Mouse (Mus musculus) lung, postnatal 0 days (tissue): ENCODE measurements around the gene Ppfia3. TPM values are rescaled to one million over a fixed set of nuclear protein-coding genes. Genes with fewer than 3 reads are reported as not detected.

Experiments used
- ATAC-seq: fragments of 200-750 bp; cut with Nextera tagmentation; 2 replicates; pipeline ENCODE4 v1.8.0; 2017; ENCODE audit warnings: moderate library complexity
- DNase-seq: peaks from one replicate; pipeline ENCODE4 v3.0.0-alpha.2; 2016; ENCODE audit warnings: low spot score
- H3K27ac ChIP-seq: fragments of 300-500 bp; sonication (generic); 2 replicates; pipeline ENCODE4 v1.5.1; 2014; ENCODE audit warnings: antibody characterized with exemption, mild to moderate bottlenecking, low read length, mixed read lengths
- H3K27me3 ChIP-seq: fragments of 300-500 bp; sonication (generic); replicated peaks from 2 replicates; pipeline ENCODE4 v1.6.1; 2014; ENCODE audit warnings: low read length, mixed read lengths; ENCODE audit not compliant: insufficient read depth
- H3K36me3 ChIP-seq: fragments of 300-500 bp; sonication (generic); 2 replicates; pipeline ENCODE4 v1.6.1; 2014; ENCODE audit warnings: low read length, mixed read lengths; ENCODE audit not compliant: insufficient read depth
- H3K4me1 ChIP-seq: fragments of 300-500 bp; sonication (generic); 2 replicates; pipeline ENCODE4 v1.6.1; 2014; ENCODE audit warnings: antibody characterized with exemption, low read depth, low read length, mixed read lengths; ENCODE audit not compliant: insufficient read depth
- H3K4me2 ChIP-seq: fragments of 300-500 bp; sonication (generic); replicated peaks from 2 replicates; pipeline ENCODE4 v1.6.1; 2014; ENCODE audit warnings: low read depth, mild to moderate bottlenecking, low read length, moderate library complexity, mixed read lengths
- H3K4me3 ChIP-seq: fragments of 300-500 bp; sonication (generic); 2 replicates; pipeline ENCODE4 v1.5.1; 2014; ENCODE audit warnings: low read depth, low read length
- H3K9ac ChIP-seq: fragments of 300-500 bp; sonication (generic); replicated peaks from 2 replicates; pipeline ENCODE4 v1.6.1; 2014; ENCODE audit warnings: low read depth, mild to moderate bottlenecking
- H3K9me3 ChIP-seq: fragments of 300-500 bp; sonication (generic); 2 replicates; pipeline ENCODE4 v1.6.1; 2016; ENCODE audit warnings: low read length, mixed read lengths
- CTCF ChIP-seq: IDR thresholded peaks from 2 replicates; pipeline ENCODE4 v1.5.1; 2016; ENCODE audit warnings: antibody characterized with exemption, mild to moderate bottlenecking
- EP300 ChIP-seq: IDR thresholded peaks from 2 replicates; pipeline ENCODE4 v1.6.1; 2016; ENCODE audit warnings: antibody characterized with exemption, mild to moderate bottlenecking, control low read depth
- WGBS: fragments of 180-500 bp; shearing (Covaris S2); extraction: QIAGEN DNeasy Blood & Tissue Kit; methylation state at CpG from one replicate; pipeline ENCODE4 v1.1.7; 2014; 5-methylcytosine and 5-hydroxymethylcytosine counted together
- polyA plus RNA-seq: library from polyadenylated mRNA; unstranded; fragments of >200 nt; fragmentation: Nextera tagmentation; extraction: Ambion mirVana; gene quantifications from 2 replicates; pipeline ENCODE4 v1.2.1, GENCODE M21; 2015

The Ppfia3 gene
- polyA plus RNA-seq, 1 experiment from 2014 or later = 1.8 TPM

DNA sequence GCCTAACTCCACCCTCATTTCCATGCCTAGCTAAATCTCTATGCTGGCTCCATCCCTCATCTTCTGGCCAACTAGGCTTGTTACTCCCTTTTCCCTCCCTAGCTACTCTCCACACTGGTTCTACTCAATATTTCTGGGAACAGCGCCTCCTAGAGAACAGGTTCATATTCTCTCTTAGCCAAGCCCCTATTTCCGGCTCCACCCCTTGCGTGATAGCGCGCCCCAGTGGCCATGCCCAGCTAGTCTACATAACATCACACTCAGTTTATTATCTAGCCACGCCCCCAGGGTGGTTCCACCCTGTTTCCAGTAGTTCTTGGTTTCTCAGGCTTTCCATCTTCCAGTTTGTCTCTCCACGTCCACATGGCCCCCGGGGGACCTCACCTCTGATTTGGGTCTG is 25.5 kb downstream of the Ppfia3 start:
- 7% methylated on average over 8 of the region's 8 CpGs for WGBS
- DNase-seq (peak; percentile 97), ATAC-seq (peak; percentile 78)
- Histone ChIP-seq H3K27me3 (no peaks in the 10 kb centered on the region), H3K4me3 (no peak overlapping the region), H3K27ac (no peak overlapping the region), H3K36me3 (no peaks in the 10 kb centered on the region), H3K4me2 (peak overlapping the region; percentile 87), H3K4me1 (peaks cover 14% of the 10 kb centered on the region; the same call in 1 of the 2 replicates), H3K9ac (no peak overlapping the region), H3K9me3 (no peaks in the 10 kb centered on the region)
- TF ChIP-seq EP300 = 0 out of 2 replicates have a peak, but pooled peaks have one; percentile 17
- TF ChIP-seq CTCF = peak; percentile 96

DNA sequence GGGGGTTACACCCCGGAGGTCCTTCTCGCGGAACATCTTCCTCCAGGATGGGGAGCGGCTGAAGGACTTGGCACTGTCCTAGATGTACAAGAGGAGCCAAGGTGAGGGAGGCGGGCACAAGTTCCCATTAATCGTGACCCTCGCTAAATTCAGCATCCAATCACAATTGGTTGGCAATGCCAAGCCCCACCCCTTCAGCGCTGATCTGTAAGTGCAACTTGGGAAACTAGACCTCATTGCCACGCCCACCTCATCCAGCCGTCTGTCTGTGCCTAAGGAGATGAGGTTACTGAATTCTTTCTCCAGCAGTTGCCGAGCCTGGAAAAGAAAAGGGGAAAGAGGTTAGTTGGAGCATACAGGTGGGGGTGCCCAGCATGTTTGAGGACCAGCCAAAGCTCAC is 26.1 kb downstream of the Ppfia3 start:
- Histone ChIP-seq H3K36me3 (no peaks in the 10 kb centered on the region), H3K27me3 (no peaks in the 10 kb centered on the region), H3K27ac (no peak overlapping the region), H3K4me1 (peaks cover 14% of the 10 kb centered on the region; the same call in 1 of the 2 replicates), H3K9ac (0 out of 2 replicates have a peak overlapping the region, but pooled peaks have one; percentile 3), H3K4me2 (peak overlapping the region; percentile 87), H3K4me3 (0 out of 2 replicates have a peak overlapping the region, but pooled peaks have one; percentile 48), H3K9me3 (no peaks in the 10 kb centered on the region)
- no peak for TF ChIP-seq CTCF
- TF ChIP-seq EP300 = no peak
- ATAC-seq (no peak), DNase-seq (peak; percentile 72)
- WGBS = 1% methylated on average over 11 of the region's 11 CpGs

DNA sequence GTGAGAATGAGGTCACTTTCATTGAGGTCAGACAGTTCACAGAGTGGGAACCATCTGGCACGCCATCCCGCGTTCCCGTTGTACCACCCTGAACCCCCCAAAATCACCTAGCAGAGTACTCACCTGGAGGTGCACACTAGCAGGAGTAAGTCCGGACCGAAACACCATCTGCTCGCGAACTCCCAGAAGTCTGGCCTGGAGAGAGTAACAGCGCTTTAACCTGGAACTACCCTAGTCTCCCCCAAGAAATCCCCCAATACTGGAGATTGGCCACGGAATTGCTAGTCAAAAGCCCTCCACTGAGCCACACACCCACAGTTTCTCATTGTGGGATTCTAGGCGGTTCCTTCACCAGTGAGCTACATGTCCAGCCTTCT is 26.8 kb downstream of the Ppfia3 start:
- DNase-seq = no peak
- H3K27ac ChIP-seq = no peak overlapping the region
- H3K9me3 ChIP-seq = no peaks in the 10 kb centered on the region
- 1% methylated on average over 11 of the region's 11 CpGs for WGBS
- H3K27me3 ChIP-seq = no peaks in the 10 kb centered on the region
- peak overlapping the region; percentile 87 for H3K4me2 ChIP-seq
- H3K36me3 ChIP-seq = no peaks in the 10 kb centered on the region
- H3K4me3 ChIP-seq = peak overlapping the region; percentile 48
- ATAC-seq = no peak
- peak overlapping the region; percentile 36; the same call in 1 of the 2 replicates for H3K9ac ChIP-seq
- H3K4me1 ChIP-seq = peaks cover 14% of the 10 kb centered on the region; the same call in 1 of the 2 replicates
- no peak for TF ChIP-seq CTCF
- no peak for TF ChIP-seq EP300

DNA sequence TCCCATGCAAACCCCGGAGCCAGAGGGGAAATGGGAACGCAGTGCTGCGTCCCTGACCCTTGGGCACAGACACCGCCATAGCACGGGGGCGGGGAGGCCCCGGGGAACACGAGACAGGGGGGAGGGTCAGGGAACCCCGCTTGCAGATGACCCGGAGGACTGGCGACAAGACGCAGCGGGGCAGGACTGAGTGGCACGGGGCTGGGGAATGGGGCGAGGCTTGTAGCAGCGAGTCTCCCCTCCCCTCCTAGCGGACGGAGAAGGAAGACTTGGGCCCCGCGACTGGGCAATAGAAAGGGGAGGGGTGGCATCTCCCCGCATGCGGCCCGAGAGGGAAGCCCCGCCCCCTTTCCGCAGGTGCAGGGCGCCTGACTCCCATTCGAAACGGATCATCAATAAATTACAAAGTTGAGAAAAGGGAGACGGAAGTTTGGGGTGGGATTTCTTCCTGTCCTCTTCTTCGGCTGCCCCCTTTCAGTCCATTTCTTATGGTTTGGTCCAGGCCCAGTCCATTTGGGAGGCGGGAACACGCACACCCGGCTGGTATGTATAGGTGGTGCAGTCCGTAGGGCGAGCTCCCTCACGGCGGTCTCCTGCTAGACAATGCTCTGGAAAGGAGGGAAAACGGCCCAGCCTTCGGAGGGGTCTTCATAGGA is 27.3 kb downstream of the Ppfia3 start:
- peak; percentile 81 for ATAC-seq
- peaks cover 14% of the 10 kb centered on the region; the same call in 1 of the 2 replicates for H3K4me1 ChIP-seq
- no peaks in the 10 kb centered on the region for H3K9me3 ChIP-seq
- peak overlapping the region; percentile 36 for H3K9ac ChIP-seq
- H3K27me3 ChIP-seq = no peaks in the 10 kb centered on the region
- H3K36me3 ChIP-seq = no peaks in the 10 kb centered on the region
- DNase-seq = peak; percentile 92
- TF ChIP-seq EP300 = no peak; the same call in 1 of the 2 replicates
- peak; percentile 68 for TF ChIP-seq CTCF
- H3K4me3 ChIP-seq = peak overlapping the region; percentile 48
- H3K4me2 ChIP-seq = peak overlapping the region; percentile 87
- peak overlapping the region; percentile 32; the same call in 1 of the 2 replicates for H3K27ac ChIP-seq
- under 1% methylated on average over 35 of the region's 39 CpGs for WGBS

DNA sequence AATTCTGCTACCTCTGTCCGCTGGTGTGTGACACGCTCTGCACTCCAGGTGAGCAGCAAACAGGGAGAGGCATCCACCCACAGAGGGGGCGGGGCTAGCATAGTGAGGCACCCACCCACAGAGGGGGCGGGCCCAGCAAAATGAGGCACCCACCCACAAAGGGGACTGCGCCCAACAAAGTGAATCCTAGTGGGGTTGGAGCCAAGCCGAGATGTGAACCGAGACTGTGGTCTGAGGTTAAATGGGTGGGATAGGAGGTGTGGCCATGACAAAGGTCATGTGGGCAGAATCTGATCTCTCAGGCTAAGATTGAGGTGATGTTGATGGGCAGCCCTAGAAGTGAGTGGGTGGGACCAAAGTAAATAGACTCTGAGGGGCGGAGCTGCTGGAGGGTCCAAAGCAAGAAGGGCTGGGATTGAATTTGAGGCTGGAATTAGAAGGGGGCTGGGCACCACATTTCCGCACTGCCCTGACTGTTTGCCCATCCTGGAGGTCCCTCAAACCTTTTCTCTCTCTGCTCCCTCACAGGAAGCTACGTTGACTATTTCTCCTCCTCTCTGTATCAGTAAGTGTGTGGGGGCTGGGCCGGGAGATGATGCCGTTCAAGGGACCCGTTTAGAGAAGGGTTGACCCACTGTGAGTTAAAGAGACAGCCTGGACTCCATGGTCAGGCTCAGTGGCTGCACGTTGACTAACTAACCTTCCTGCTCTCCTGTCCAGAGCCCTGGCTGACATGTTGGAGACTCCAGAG is 28.5 kb downstream of the Ppfia3 start:
- Histone ChIP-seq H3K9me3 (no peaks in the 10 kb centered on the region), H3K4me3 (no peak overlapping the region), H3K9ac (no peak overlapping the region), H3K27ac (0 out of 2 replicates have a peak overlapping the region, but pooled peaks have one; percentile 11), H3K4me2 (peak overlapping the region; percentile 87), H3K4me1 (peaks cover 14% of the 10 kb centered on the region; the same call in 1 of the 2 replicates), H3K27me3 (no peaks in the 10 kb centered on the region), H3K36me3 (no peaks in the 10 kb centered on the region)
- WGBS = 2% methylated on average over 14 of the region's 14 CpGs
- TF ChIP-seq CTCF (no peak), EP300 (no peak)
- peak; percentile 57 for DNase-seq
- ATAC-seq = peak; percentile 9

DNA sequence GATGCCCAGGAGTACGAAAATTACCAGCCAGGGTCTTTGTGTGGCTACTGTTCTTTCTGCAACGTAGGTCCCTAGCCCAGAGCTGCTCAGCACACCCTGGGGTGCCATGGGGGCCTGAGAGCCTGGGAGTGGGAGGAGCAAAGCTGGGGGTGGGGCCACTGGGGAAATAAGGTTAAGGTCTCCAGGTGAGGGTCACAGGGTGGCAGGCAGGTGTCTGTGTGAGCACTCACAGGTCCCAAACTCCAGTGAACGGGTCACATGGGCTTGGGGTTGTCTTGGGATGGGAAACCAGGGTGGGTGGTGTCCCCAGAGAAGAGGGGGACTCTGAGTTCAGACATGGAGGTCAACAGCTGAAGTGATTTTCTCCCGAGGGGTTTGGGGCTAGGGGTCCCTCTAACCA is 29.4 kb downstream of the Ppfia3 start:
- no peak overlapping the region for H3K9ac ChIP-seq
- no peak for ATAC-seq
- WGBS = 17% methylated on average over 4 of the region's 4 CpGs
- no peak for DNase-seq
- TF ChIP-seq CTCF (no peak), EP300 (no peak)
- no peaks in the 10 kb centered on the region for H3K36me3 ChIP-seq
- no peak overlapping the region for H3K27ac ChIP-seq
- no peak overlapping the region for H3K4me3 ChIP-seq
- no peak overlapping the region for H3K4me2 ChIP-seq
- H3K27me3 ChIP-seq = no peaks in the 10 kb centered on the region
- H3K9me3 ChIP-seq = no peaks in the 10 kb centered on the region
- peaks cover 14% of the 10 kb centered on the region; the same call in 1 of the 2 replicates for H3K4me1 ChIP-seq
